Mouse (Mus musculus) regulatory T cell (primary cell): ENCODE measurements around the gene Kcnab1.

Experiments
- in situ Hi-C: fragments of 300-600 bp; cut with MboI, MseI; formaldehyde crosslinking; loops from one replicate; pipeline ENCODE4 v1.15.1; 2025; ENCODE audit warnings: high pct_unique_total_duplicates

Gene Kcnab1

DNA sequence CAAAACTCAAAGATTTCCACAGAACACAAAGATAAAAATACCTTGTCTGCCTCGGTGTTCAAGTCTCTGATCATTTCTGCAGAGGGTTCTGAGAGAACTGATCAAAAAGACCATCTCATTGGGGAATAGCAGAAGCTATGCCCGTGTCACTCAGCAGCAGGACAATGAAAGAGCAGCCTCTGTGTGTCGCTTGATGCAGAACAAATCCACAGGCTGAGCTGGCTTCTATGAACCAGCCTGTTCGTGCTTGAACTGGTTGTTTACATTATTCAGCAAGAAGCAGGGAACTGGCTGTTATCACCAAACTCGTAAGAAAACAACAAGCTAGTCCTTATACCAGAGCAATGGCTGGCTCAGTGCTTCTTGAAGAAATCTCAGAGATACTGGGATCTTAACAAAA is 193.4 kb downstream of the Kcnab1 start:
- in situ Hi-C loops = no loop called here

GRCm38 (mm10) chr3:65315837-65316236 is 206.7 kb downstream of the Kcnab1 start:
- in situ Hi-C loops = no loop called here

DNA sequence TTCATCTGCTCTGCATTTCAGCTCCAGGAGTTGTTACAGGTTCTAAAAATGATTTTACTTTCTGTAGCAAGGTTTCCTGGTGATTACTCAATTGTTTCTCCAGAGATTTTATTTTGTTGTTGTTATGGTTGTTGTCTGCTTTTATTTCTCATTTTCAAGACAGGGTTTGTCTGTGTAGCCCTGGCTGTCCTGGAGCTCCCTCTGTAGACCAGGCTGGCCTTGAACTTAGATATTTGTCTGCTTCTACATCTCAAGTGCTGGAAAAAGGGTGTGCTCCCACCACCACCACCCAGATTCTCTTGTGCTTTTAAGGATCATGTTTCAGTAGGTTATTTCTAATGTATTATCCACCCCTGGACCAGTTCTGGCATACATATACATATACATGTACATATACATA is 207.6 kb downstream of the Kcnab1 start:
- in situ Hi-C loops = no loop called here

DNA sequence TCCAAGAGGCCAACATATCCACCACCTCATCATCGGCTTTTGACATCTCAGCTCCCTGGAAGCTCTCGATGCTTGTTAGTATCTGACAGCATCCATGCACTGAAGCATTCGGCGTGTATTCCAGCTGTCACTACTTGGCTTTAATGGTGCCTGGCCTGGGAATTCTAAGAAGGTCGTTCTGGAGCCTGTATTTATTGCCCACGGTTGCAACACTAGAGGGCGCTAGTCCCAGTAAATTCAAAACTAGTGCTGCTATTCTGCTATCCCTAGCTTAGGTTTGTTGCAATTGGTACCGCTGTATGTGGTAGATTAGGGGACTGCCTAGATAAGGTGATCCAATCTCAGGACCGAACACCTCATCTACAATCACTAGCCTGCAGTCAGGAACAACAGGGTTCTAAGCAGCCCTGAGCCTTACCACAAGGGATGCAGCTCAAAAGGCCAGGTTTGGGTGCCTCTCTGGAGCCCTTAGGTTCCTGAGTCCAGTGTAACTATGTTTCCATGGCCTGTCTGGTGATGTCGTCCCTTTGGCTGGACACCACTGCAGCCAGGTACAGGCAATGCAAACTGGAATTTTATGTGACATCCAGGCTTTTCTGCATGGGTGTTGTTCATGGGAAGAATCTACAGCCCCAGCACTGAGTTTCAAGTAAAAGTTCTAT is 208.8 kb downstream of the Kcnab1 start:
- in situ Hi-C loops = no loop called here

DNA sequence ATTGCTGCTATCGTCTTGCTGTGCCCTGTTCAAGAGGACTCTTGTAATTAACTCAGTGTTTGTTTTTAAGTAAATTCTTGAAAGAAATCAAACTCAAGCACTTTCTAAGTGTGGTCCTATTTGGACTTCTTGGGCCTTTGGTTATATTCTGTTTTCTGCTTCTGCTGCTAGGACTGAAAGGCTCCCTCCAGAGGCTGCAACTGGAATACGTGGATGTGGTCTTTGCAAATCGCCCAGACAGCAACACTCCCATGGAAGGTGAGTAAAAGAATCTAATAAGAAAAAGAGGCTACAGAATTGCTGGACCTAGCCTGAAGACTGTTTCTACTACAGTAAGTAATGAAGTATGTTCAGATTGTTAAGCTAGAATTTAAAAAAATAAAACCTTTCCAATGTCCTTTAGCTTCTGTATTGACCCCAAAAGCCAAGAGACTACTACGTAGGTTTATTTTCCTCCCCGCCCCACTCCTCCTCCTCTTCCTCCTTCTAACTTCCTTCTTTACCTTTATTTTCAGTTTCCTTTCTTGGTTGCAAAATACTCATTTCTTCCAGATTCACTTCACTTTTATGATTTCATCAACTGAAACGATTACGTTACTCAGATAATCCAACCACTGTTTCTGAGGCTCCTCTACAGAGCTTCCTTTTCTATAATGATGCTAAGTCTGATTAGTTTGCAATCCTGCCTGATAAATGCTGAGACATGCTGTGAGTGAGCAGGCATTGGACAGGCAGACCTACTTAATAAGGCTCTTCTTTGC is 210.2 kb downstream of the Kcnab1 start:
- in situ Hi-C loops = no loop called here

DNA sequence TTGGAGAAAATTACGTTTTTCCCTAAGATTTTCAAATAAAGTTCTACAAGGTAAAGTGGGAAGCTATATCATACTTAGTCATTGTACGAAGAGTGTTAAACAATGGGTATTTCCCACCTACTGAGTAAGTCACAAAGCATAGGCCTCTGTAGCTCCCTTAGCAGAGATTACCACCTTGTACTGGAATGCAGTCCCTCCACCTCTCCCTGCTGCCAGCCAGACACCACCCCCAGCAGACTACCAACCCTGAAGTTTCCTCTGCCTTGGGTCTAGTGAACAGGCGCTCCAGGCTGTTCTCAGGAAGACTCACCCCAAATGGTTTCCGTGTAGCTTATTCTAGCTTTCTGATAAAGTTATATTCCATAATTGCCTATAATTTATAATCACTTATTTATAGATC is 211.8 kb downstream of the Kcnab1 start:
- in situ Hi-C loops = no loop called here

DNA sequence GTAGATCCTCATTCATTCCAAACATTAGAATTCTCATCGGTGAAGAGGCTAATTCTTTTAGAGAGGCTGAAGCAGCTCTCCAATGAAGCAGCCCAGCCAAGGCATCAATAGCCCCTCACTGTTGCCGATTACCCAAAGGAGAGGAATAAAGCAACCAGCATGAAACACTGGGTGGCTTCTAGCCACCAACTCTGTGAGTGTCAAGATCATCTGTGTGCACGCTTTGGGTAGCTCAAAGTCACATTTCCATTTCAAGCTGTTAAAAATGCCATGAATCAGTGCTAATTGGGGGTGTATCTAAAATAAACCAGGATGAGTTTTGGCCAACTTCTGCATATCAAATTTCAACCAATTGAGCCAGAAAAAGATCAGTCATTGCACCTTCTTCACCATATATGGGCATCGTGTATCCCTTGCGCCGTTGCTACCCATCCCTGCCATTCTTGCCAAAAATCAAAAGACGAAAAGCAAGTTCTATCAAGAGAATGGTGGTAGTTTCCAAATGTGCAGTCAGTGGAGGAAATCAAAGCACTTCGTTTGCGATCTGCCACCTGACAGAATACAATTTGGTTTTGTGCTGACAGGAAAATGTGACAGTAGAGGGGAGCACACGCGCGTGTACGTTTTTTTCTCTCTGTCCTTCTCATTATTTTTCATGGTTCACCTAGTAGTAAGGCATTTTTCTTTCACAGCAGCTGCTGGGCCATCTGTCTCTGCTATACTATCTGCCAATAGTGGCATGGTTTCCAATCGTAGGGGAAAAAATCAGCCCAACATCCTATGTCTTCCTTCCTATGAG is 213.0 kb downstream of the Kcnab1 start:
- in situ Hi-C loops = no loop called here

- in situ Hi-C loops = no loop called here
Measured at GRCm38 (mm10) chr3:65325254-65325653, 216.1 kb downstream of the Kcnab1 start.

- in situ Hi-C loops = no loop called here
Measured at GRCm38 (mm10) chr3:65328814-65329213, 219.6 kb downstream of the Kcnab1 start.

GRCm38 (mm10) chr3:65337835-65338464 is 228.8 kb downstream of the Kcnab1 start:
- in situ Hi-C loops = no loop called here

GRCm38 (mm10) chr3:65340173-65340951 is 231.2 kb downstream of the Kcnab1 start:
- in situ Hi-C loops = no loop called here

DNA sequence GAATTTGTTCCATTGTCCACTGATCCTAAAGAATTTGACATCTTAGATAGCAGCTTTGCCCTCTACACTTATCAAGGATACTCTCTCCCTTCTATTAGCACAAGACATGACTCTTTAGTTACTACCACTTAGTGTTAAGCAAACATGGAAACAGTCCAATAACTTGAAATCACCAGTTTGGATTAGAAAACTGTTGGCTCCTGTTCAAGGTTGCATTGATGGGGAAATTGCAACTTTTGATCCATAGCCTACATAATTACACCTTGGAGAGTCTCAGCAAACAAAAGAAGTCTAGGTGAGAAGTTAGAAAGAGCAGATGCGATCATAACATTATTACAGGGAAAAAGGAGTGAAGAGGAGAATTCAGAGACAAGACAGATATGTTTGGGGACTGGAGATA is 237.0 kb downstream of the Kcnab1 start:
- in situ Hi-C loops = no loop called here

- in situ Hi-C loops = no loop called here
Measured at GRCm38 (mm10) chr3:65352278-65353127, 243.3 kb downstream of the Kcnab1 start.

DNA sequence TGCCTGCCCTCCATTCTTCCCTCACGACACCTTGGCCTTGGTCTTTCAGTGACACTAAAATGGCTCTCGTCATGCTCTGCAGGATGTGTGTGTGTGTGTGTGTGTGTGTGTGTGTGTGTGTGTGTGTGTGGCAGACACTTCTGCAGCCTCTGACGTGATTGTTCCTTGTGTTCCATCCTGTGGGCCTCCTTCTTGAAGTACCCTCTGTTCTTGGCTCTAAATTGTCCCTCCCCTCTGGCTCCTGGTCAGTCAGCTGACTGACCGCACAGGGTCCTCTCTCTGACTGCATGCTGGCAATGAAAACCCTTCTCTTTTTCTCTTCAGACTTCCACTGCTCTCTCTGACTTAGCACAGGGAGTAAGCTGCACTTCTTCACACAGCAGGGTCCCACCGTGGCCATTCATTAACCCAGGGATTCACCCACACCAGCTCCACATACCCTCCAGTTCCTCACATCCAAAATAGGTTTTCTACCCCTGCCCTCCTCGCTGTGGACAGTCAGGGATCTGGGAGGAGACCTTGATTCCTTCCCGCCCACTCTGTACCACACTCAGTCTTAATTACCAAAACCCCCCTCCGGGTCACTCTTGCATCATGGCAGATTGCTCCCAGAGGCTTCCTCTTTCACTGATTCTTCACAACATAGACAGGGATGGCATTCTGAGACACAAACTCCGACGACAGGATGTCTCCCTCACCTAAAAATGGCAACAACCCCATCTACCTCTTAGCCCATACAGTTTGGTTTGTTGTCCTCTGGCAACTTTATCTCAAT is 244.3 kb downstream of the Kcnab1 start:
- in situ Hi-C loops = no loop called here

DNA sequence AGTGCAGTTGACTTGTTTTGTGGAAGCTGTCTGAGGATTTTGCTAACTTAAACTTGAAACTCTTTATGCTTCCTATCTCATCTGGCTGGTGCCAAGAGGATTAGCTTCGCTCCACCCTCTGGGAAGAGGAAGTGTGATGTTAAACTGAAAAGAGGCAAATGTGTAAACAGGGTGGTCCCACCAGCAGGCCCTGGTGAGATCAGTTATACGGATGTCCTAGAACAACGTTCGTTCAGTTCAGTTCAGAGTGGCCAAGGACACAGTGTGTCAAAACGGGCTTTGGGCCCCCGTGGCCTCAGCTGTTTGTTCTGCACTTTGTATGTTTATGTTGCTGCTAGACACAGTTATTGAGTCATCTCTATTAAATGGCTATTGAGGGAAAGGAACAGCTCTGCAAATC is 246.3 kb downstream of the Kcnab1 start:
- in situ Hi-C loops = no loop called here

DNA sequence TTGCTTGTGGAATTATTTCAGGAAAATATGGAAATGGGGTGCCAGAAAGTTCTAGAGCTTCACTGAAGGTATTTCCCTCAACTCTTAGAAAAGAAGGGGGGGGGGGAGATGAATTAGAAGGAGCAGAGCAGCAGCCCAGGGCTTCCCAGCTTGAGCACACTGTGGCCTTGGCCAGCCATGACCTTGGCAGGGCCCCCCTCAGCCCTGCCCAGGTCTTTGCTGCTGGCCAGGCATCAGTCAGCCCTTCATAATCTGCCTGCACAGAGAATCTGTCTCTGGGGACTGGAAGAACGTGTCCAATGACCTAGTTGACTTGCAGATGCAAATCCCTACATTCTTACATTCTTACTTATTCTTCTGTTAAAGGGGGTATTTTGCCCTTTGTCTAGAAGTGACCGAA is 249.1 kb downstream of the Kcnab1 start:
- in situ Hi-C loops = no loop called here

- in situ Hi-C loops = no loop called here
Measured at GRCm38 (mm10) chr3:65358841-65359240, 249.7 kb downstream of the Kcnab1 start.

DNA sequence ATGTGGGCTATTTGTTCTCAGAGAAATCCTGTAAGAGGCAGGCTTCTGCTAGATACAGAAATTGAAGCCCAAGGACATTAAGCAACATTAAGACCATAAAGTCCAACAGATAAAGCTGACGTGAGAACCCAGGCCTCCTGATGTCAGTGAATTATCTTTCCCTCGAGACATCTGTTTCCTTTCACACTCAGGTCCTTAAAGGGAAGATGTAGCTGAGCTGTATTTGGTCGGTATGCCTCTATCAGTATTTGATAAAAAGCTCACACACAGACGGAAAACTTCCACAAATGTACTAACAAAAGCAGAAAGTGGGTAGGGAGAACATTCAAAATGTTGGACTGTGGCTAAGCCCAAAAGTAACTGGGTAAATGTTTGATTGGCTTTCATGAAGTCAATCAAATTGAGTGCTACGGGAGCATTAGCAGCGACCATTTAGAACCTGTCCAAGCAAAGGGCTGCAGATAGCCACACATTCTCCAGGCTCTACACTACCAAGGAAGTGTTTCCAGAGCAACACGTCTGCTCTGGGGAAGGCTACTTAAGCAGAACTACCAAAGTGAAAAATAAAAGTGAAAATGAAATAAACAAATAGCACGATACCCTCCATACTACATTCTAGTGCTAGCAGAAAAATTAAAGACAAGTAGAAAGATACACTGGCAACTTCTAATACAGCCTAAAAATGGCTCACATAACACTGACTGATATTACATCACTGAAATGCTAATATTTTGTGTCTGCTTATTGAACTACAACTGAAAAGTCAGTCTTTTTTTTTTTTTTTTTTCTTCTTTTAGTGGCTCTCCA is 251.2 kb downstream of the Kcnab1 start:
- in situ Hi-C loops = no loop called here

DNA sequence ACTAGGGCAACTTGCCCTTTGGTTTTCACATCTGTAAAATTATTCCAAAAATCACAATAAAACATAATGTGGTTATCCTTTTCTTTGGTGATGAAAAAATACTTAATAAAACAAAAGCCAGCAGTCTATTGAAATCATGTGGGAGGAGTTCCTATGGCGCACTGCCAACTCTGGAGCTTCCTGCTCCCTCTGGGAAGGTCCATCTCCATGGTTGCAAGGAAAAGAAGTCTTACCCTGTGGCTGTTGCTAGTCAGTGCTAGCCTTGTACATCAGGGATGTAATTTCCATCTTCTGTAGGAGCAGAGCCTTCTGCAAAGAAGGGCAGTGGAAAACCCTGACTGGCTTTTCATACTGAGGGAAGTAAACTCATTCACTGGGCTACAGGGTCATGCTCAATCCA is 254.3 kb downstream of the Kcnab1 start:
- in situ Hi-C loops = no loop called here
